Mouse (Mus musculus): ENCODE data around the gene Sf3a3.

The Sf3a3 gene

GRCm38 (mm10) chr4:124738783-124739182 is 24.2 kb downstream of the Sf3a3 start:
- no peak for DNase-seq (ENCODE audit: low spot score in 2 of 2)

DNA sequence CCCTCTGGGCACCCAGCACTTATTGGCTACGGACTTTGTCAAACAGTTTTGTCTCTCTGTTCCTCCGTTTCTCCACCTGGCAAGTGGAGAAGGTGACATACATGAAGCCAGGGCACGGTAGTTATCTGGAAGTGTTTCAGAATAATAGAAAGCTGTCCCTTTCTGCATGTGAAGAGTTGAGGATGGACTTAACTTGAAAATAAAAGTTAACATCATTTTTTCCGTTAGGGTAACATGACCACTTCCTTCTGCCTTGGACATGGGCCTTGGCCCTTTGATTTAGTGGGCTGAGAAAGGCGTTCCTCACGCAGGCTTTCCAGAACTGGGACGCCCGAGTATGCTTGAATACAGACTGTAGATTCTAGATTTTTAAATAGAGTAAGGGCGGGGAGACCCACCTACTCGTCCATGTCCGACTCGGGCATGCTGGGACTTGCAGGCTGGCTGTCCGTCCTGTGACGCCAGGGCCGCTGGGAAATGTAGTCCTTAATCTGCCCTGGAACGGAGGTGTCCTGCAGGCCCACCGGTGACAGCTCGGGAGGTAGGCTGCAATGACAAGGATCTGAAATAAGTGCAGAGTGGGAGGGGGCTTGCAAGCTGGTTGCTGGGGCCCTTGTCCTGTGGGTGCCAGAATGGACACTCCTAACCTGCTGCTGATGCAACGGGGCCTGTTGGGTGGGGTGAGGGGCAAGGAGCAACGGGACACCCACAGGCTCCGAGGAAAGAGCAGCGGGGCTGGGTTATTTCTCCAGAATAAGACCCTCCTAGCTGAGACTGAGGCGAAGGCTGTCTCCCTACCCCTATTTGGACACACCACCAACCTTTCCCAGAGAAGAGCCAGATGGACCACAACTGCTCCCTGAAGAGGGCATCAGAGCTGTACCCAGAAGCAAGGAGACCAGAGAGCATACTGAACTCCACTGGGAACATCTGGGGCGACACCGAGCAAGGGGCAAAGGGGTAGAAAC is 27.1 kb downstream of the Sf3a3 start, which contains the start of gene Inpp5b:
Inpp5b (plus strand) TSS at position 475 of the 968 bp plus-strand sequence.
- DNase-seq (ENCODE audit: low spot score in 2 of 2): peak; percentile 52 to 81

GRCm38 (mm10) chr4:124742839-124743238 is 28.3 kb downstream of the Sf3a3 start:
- no peak for DNase-seq (ENCODE audit: low spot score in 2 of 2)

GRCm38 (mm10) chr4:124746577-124746976 is 32.0 kb downstream of the Sf3a3 start:
- no peak for DNase-seq (ENCODE audit: low spot score in 2 of 2)

DNA sequence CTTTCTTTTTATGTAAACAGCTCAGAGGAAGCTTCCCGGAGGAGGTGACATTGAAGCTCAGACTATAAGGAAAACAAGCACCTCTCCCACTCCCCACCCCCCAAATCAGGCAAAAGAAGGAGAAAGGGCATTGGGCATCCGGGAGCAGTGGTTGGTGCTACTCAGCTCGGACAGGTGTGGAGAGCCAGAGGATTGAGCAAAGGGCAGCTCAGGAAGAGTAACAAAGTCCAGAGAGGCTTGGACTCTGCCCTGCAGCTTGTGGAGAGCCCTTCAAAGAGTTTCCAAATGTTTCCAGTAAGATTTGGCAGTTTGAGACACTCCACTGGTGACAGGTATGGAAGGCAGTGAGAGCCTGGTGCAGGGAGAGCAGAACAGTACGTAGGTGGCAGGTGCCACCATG is 33.3 kb downstream of the Sf3a3 start:
- DNase-seq (ENCODE audit: low spot score in 2 of 2): no peak

- peak; percentile 94 to 99 for DNase-seq (ENCODE audit: low spot score in 2 of 2)
Measured at GRCm38 (mm10) chr4:124751300-124752250, 37.0 kb downstream of the Sf3a3 start.

- DNase-seq (ENCODE audit: low spot score in 2 of 2): no peak
Measured at GRCm38 (mm10) chr4:124752281-124753199, 38.0 kb downstream of the Sf3a3 start.

DNA sequence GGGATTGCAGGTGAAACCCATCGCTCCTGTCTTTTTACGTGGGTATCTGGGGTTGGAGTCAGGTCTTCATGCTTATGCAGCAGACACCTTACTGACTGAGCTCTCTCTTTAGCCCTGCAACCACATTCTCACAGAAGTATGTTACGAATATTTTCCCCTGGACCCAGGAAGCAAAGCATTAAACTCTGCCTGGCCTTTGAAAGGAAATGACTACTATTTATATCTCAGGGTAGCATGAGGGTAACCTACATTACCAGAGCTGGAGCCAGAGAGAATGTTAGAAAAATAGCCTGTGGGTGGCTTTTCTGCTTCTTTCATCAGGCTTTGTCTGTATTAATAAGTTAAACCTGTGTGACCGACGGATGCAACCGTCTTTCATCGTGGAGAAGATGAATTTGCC is 41.0 kb downstream of the Sf3a3 start:
- no peak for DNase-seq (ENCODE audit: low spot score in 2 of 2)

DNA sequence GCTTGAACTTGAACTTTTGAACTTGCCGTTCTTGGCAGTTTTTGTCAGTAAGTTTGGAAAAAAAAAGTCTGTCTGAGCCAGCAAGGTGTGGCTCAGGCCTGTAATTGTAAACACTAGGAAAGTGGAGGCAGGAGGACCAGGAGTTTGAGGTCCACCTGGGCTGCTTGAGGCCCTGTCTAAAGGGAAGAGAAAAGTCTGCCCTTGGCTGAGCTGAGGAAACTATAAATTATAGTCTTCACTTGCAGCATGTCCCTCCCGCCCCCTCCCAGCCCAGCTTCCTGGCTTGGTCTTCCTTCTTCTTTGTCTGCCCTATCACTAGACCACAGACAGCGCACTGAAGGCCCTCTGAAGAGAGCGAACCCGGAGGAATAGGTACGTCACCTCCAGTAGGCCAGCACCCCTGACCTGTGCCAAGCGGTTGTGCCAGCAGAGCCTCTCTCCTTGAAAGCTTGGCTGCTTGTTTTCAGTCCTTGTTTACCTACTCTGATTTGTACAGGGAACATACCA is 44.8 kb downstream of the Sf3a3 start:
- no peak for DNase-seq (ENCODE audit: low spot score in 2 of 2)

- DNase-seq (ENCODE audit: low spot score in 2 of 2): no peak
Measured at GRCm38 (mm10) chr4:124761201-124761600, 46.6 kb downstream of the Sf3a3 start.

DNA sequence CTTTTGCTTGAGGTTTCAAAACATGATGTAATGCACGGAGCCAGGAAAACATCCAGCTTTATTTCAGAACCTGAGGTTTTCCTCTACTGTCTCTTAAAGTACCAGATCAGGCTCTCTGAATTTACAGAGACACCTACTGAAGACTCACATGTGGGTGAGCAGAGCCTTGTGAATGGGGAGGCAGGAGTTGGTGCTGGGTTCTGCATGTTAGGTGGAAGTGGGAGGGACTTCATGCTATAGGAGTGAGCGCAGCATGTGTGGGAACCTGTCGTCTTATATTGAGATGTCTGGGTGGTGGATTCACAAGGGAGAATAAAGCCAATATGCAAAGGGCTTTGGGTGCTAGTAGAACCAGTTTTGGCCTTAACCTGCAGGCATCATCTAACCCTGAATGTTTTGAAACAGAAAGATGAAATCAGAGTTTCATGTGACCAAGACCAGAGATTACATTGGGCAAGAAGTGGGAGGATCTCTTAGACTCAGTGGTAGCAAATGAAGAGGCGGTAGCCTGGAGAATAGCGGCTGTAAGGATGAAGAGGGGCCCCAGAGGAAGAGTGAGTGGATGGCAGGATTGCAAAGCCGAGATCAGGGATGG is 48.4 kb downstream of the Sf3a3 start:
- no peak for DNase-seq (ENCODE audit: low spot score in 2 of 2)

GRCm38 (mm10) chr4:124765802-124766565 is 51.4 kb downstream of the Sf3a3 start:
- peak in 1 of 2 experiments; percentile 46 for DNase-seq (ENCODE audit: low spot score in 2 of 2)

DNA sequence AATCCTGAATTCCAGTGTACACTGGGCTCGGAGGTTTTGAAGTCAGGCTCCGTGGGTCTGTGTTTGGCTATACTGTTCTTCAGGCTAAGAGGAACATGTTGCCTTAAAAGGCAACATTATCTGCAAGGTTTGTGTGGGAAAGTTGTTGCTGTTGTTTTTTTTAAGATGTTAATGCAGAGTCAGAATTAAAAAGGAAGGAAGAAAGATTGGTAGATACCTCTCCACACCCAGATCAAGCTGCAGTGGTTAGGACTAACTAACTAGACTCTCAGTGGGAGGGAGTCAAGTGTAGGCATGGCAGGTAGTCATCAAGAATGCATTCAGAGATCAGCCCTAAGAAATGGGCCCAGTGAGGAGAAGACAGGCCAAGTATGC is 52.0 kb downstream of the Sf3a3 start:
- DNase-seq (ENCODE audit: low spot score in 2 of 2): no peak

GRCm38 (mm10) chr4:124768963-124769591 is 54.5 kb downstream of the Sf3a3 start:
- peak in 1 of 2 experiments; percentile 25 for DNase-seq (ENCODE audit: low spot score in 2 of 2)

DNA sequence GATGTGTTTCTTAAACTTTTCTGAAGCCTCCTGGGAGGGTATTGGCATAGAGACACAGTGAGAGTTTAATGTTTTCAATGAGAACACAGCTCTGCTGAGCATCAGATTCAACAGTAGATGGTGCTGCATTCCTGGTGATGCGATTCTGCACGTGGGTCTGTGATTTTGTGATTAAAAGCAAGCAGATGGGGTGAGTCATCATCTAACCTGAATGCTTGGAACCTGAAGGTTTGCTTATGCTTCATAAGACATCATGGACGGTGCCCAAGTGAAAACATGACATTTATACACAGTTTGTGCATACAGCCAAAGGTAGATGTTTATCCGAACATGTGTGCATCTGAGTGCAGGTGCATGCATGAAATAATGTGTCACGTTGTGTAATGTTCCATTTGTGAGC is 56.0 kb downstream of the Sf3a3 start:
- peak in 1 of 2 experiments; percentile 65 for DNase-seq (ENCODE audit: low spot score in 2 of 2)

GRCm38 (mm10) chr4:124772125-124772524 is 57.5 kb downstream of the Sf3a3 start:
- DNase-seq (ENCODE audit: low spot score in 2 of 2): no peak

- DNase-seq (ENCODE audit: low spot score in 2 of 2): no peak
Measured at GRCm38 (mm10) chr4:124773449-124773848, 58.9 kb downstream of the Sf3a3 start.

DNA sequence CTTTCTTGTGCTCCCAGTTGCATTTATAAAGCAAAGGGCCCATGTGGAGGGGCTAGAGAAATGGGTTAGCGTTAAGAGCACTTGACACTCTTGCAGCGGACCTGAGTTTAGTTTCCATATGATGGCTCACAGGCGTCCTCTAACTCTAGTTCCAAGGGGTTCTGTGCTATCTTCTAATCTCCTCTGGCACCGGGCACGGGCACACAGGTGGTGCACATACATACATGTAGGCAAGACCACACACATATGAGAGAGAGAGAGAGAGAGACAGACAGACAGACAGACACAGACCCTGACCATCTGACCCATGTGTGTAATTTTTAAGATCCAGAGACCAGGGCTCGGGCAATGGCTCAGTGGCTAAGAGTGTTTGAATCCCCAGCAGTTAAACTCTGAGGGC is 59.4 kb downstream of the Sf3a3 start:
- DNase-seq (ENCODE audit: low spot score in 2 of 2): no peak

GRCm38 (mm10) chr4:124774429-124774828 is 59.9 kb downstream of the Sf3a3 start:
- no peak for DNase-seq (ENCODE audit: low spot score in 2 of 2)
